Mouse (Mus musculus) erythroblast, embryonic 14.5 days (primary cell): Measurements from ENCODE around the gene Zfp61. TPM values are rescaled to one million over a fixed set of nuclear protein-coding genes. Genes with fewer than 3 reads are reported as not detected.

Source experiments
- H3K27me3 ChIP-seq: 2 replicates; pipeline ENCODE4 v1.6.1; 2012; ENCODE audit warnings: inconsistent platforms; ENCODE audit not compliant: control insufficient read depth
- H3K36me3 ChIP-seq: 2 replicates; pipeline ENCODE4 v1.6.1; 2012; ENCODE audit warnings: mild to moderate bottlenecking, inconsistent platforms; ENCODE audit not compliant: control insufficient read depth
- H3K4me1 ChIP-seq: 2 replicates; pipeline ENCODE4 v1.6.1; 2012; ENCODE audit warnings: inconsistent platforms; ENCODE audit not compliant: control insufficient read depth
- H3K4me3 ChIP-seq: replicated peaks from 2 replicates; pipeline ENCODE3; 2012; ENCODE audit warnings: moderate library complexity, mild to moderate bottlenecking, inconsistent platforms
- H3K9me3 ChIP-seq: 2 replicates; pipeline ENCODE4 v1.6.1; 2012; ENCODE audit warnings: low read length, inconsistent platforms, mixed read lengths; ENCODE audit not compliant: control insufficient read depth
- GATA1 ChIP-seq: IDR thresholded peaks from 2 replicates; pipeline ENCODE4 v1.6.1; 2012; ENCODE audit warnings: low read length, inconsistent platforms, mixed read lengths
- TAL1 ChIP-seq: IDR thresholded peaks from 3 replicates; pipeline ENCODE4 v1.6.1; 2012; ENCODE audit warnings: low read length, inconsistent platforms, mixed read lengths
- polyA plus RNA-seq: library from polyadenylated mRNA; stranded (reverse); fragments of >175 nt; gene quantifications from 2 replicates; pipeline ENCODE4 v1.2.3, GENCODE M21; 2012

Gene Zfp61
- polyA plus RNA-seq: 0.12 TPM in 1 of 2 replicates, not detected in the other

- Histone ChIP-seq H3K4me3 (peak within 1 kb of the TSS; percentile 74), H3K36me3 (peaks cover 15% of the 10 kb centered on the region), H3K4me1 (peaks cover 26% of the 10 kb centered on the region), H3K27me3 (no peaks in the 10 kb centered on the region), H3K9me3 (no peaks in the 10 kb centered on the region)
- no peak for TF ChIP-seq TAL1
- TF ChIP-seq GATA1: no peak
These were observed at the start of gene Zfp61 for GRCm38 (mm10) chr7:24300771-24301282. Zfp61 (minus strand) TSS chr7:24301232.

DNA sequence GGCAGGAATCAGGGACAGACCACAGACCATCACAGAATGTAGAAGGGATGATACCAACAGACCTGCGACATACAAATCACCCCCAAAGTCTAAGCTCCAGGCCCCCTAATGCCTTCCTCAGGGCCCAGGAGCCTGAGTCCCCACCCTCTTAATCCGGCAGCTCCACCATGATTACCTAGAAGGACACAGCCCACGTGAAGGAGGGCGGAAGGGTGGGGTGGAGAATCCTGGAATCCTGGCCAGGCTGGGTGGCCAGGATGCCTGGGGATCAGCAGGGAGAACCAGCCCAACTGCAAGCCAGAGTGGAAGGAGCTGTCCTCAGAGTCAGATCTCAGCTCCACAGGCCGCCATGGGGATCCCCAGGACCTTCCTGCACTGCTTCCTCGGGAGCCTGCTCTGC is 47.9 kb upstream of the Zfp61 start, which contains the start of gene Lypd5:
Gene Lypd5, plus strand, starts transcription at position 301 of the 400 bp plus-strand sequence.
- Histone ChIP-seq H3K4me1 (no peaks in the 10 kb centered on the region), H3K36me3 (no peaks in the 10 kb centered on the region), H3K4me3 (no peak within 1 kb of the TSS), H3K9me3 (no peaks in the 10 kb centered on the region), H3K27me3 (peaks cover 9% of the 10 kb centered on the region)
- no peak for TF ChIP-seq TAL1
- TF ChIP-seq GATA1: no peak

- TF ChIP-seq GATA1 (no peak), TAL1 (no peak)
- no peaks in the 10 kb centered on the region for H3K9me3 ChIP-seq
- no peaks in the 10 kb centered on the region for H3K36me3 ChIP-seq
- no peak overlapping the region for H3K4me3 ChIP-seq
- H3K27me3 ChIP-seq: peaks cover 3% of the 10 kb centered on the region; the same call in 1 of the 2 replicates
- no peaks in the 10 kb centered on the region for H3K4me1 ChIP-seq
These were observed 45.4 kb upstream of the Zfp61 start for GRCm38 (mm10) chr7:24346444-24346843.

DNA sequence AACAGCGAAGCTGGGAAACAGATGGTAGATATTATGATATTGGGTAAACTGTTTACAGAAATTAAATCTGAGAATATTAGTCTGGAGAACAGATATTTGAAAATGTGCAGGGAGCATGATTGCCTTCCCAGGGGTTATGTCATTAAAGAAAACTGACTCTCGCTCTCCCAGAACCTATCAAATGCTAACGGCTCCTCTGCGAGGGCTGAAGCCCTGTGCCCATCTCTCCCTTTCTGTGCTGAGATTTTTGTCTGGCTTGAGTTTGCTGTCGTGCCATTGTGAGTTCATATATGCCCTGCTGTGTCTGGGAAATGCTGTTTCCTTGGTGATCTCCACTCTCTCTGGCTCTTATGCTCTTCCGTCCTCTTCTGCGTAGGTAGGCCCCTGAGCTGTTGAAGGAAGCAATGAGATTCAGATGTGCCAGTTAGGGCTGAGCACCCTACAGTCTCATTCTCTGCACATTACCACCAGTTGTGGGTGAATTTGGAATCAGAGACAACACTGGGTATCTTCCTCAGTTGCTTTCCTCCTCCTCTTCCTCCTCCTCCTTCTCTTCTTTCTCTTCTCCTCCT is 42.8 kb upstream of the Zfp61 start:
- no peaks in the 10 kb centered on the region for H3K4me1 ChIP-seq
- H3K27me3 ChIP-seq: no peaks in the 10 kb centered on the region
- H3K4me3 ChIP-seq: no peak overlapping the region
- TF ChIP-seq TAL1 (no peak), GATA1 (no peak)
- H3K36me3 ChIP-seq: no peaks in the 10 kb centered on the region
- no peaks in the 10 kb centered on the region for H3K9me3 ChIP-seq

- no peak overlapping the region for H3K4me3 ChIP-seq
- TF ChIP-seq TAL1: no peak
- no peak for TF ChIP-seq GATA1
- H3K27me3 ChIP-seq: peaks cover 20% of the 10 kb centered on the region
- peaks cover 5% of the 10 kb centered on the region; the same call in 1 of the 2 replicates for H3K9me3 ChIP-seq
- no peaks in the 10 kb centered on the region for H3K36me3 ChIP-seq
- no peaks in the 10 kb centered on the region for H3K4me1 ChIP-seq
These were observed 37.2 kb upstream of the Zfp61 start for GRCm38 (mm10) chr7:24338241-24338640.

DNA sequence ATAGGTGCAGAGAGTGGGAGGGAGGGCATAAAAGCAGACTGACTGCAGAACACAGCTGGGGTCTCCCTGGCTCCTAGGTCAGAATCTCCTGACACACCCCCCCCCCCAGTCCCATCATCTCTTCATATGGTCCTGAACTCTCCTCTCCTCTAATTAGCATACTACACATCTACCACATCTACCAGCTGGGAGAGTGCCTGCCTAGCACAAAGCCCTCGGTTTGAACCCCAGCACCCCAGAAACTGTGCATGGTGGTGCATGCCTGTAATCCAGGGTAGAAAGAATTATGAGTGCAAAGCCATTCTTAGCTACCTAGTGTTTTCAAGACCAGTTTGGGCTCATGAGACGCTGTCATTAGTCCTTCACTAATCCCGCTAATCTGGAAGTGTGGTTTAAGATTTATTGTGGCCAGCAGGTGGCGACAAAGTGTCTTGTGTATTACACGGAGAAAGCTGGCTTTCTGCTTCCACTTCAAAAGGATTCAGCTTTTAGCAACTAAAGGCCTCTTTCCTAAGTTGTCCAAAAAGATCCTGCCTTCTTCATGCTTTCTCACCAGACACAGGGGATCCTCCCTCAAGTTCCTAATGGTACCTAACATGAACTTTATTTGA is 34.8 kb upstream of the Zfp61 start:
- Histone ChIP-seq H3K9me3 (peaks cover 6% of the 10 kb centered on the region; the same call in 1 of the 2 replicates), H3K27me3 (peaks cover 27% of the 10 kb centered on the region), H3K36me3 (no peaks in the 10 kb centered on the region), H3K4me1 (no peaks in the 10 kb centered on the region), H3K4me3 (no peak overlapping the region)
- TF ChIP-seq GATA1 (no peak), TAL1 (no peak)

DNA sequence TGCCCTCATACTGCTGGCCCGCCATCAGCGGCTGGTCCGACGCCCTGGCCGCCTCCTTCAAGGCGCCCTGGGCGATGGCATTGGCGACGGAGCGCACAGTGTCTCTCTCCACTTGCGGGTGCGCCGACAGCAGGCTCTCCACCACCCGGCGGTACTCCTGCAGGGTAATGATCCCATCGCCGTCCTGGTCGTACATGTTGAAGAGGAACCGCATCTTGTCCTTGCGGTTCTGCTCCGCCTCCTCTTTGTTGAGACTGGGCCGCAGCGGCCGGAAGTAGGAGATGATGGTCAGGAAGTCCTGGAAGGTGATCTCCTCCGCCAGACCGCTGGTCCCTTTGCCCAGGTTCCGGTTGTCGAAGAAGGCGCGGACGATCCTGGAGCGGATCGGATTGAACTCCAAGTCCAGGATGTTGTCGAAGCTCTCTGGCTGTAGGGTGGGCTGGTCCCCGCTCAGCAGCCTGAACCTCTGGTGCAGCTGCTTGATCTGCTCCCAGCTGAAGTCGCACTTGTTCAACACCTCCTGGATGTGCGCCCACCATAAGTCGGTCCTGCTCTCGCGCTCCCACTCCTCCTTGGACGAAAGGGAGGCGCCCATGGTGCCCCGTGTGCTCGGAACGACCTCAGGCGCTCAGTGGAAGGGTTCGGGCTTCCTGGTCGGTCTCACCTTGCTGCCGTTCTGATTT is 32.4 kb upstream of the Zfp61 start, which contains the start of gene Tescl:
Gene Tescl, minus strand, starts transcription at position 633 of the 683 bp plus-strand sequence.
- H3K4me3 ChIP-seq: no peak within 1 kb of the TSS
- H3K27me3 ChIP-seq: peaks cover 27% of the 10 kb centered on the region
- no peaks in the 10 kb centered on the region for H3K36me3 ChIP-seq
- no peak for TF ChIP-seq TAL1
- no peak for TF ChIP-seq GATA1
- no peaks in the 10 kb centered on the region for H3K4me1 ChIP-seq
- peaks cover 6% of the 10 kb centered on the region; the same call in 1 of the 2 replicates for H3K9me3 ChIP-seq

DNA sequence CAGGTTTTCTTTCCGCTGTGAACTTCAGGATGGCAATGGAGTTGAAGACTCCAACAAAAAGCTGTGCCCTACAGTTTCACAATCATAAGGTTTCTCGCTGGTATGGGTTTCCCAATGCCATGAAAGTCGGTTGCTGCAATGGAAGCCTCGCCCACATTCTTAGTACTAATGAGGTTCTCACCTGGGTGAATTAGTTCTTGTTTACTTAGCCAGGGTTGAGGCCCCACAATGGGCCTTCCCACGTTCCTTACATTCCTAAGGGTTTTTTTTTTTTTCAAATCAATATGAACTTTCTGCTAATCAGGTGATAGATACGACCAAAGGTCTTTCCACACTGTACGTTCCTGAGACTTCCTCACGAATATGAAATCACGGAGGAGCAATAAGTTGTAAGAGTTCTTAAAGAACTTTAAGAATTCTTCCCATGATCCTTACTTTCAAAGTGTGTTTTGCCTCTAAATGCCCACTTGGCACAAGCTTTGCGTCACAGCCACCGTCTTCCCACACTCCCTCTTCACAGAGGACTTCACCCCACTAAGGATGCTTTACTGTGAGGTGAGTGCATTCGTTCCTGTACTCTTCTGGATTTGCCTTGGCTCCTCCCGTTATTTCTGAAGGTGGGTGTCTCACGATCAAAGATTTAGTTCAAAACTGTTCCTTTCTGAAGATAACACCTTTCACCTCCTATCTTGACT is 26.4 kb upstream of the Zfp61 start:
- H3K9me3 ChIP-seq: peaks cover 11% of the 10 kb centered on the region
- TF ChIP-seq GATA1 (no peak), TAL1 (no peak)
- H3K4me3 ChIP-seq: no peak overlapping the region
- peaks cover 16% of the 10 kb centered on the region for H3K27me3 ChIP-seq
- H3K36me3 ChIP-seq: no peaks in the 10 kb centered on the region
- no peaks in the 10 kb centered on the region for H3K4me1 ChIP-seq
